Mouse (Mus musculus): Measurements from ENCODE around the gene Fbxl5. TPM values are rescaled to one million over a fixed set of nuclear protein-coding genes. Genes with fewer than 3 reads are reported as not detected.

Fbxl5 gene
- total RNA-seq, 2 experiments from 2014 or later: 27.5 to 36.0 TPM

DNA sequence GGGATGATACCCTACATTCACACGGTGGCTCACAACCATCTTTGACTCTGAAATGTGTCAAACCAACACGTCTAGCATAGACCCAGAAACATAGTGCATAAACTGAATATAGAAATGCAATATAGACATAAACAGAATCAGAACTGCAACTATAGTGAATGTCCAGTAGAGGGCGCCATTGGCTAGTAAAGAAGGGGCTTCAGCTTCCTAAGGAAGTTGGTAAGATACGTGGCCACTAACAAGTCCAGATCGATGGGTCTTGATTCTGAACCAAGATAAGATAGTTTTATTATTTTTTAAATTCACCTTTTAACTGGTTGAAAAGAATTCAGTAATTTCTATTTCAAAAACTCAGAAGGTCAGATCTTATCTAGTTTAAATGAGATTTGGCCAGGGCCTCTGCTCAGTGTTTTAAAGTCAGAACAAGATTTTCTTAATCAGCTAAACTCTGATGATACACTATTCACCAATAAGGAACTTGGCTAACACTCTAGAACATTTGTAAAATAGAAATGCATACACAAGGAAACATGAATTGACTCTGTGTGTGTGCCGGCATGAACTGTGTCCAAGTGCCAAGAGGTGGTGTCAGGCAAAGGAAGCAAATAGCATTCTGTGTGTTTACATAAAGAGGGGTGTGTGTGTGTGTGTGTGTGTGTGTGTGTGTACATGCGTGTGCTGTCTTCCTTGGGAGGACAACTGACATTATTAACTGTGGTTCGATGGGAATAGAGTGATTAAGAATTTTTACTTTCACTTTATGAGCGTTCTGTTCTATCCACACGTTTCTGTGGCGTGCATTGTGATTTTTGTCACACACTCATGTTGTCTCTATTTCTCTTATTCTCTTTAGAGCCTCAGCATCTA, 19.9 kb upstream of the Fbxl5 start:
- peak; percentile 77 for ATAC-seq (replicated peaks; ENCODE audit: low FRiP score, low TSS enrichment, poor library complexity, severe bottlenecking)

DNA sequence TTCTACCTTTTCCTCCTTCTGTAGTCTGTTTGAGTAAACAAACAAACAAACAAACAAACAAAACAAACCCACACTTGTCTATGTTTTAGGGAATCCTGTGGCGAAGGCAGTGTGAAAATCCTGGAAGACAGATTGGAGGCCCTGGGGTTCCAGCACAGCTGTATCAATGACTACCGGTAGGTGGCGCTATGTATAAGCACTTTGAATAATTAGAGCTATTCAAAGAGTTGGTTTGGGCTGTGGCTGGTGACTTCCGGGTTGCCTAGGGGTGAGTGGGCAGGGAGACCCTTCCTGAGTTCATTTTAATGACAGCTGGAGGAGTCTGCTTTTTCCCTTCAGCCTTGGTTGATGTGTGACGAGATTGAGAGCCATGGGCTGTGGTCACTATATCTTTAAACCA, 15.9 kb upstream of the Fbxl5 start:
- ATAC-seq (replicated peaks; ENCODE audit: low FRiP score, low TSS enrichment, poor library complexity, severe bottlenecking): peak; percentile 45

DNA sequence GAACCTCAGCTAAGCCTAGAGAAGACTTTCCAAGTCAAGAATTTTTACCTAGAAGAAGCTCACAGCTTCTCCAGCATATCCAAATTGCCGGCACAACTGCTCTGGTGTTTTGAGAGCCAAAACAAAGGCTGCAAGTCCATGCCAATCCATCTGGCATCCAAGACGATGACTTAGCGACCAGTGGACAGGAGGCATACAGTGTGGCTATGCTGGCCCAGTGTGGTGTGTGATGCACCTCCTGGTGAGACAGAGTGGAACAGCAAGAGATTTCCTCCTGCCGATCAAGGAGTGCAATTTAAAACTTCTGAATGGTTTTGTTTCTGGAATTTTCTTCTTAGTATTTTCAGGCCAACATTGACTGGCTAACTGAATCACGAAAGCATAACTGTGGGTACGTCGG, 15.2 kb upstream of the Fbxl5 start:
- no peak for ATAC-seq (replicated peaks; ENCODE audit: low FRiP score, low TSS enrichment, poor library complexity, severe bottlenecking)

DNA sequence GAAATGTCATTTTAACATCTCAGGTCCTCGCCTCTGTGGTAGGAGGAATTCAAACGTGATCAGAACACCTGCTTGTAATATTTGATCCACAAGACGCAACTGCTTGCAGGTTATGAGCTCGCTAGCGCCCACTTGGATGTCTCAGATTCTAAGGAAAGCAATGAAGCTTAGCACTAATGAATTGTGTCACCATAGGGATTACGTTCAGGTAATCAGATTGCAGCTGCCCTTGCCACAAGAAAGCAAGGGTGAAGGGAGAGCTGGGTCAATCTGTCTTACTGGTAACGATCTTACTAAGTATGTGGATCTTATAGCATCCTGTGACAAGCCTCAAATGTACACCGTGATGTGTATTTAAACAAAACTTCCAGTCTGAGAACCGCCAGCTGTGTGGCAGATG, 5.9 kb upstream of the Fbxl5 start:
- no peak for ATAC-seq (replicated peaks; ENCODE audit: low FRiP score, low TSS enrichment, poor library complexity, severe bottlenecking)

DNA sequence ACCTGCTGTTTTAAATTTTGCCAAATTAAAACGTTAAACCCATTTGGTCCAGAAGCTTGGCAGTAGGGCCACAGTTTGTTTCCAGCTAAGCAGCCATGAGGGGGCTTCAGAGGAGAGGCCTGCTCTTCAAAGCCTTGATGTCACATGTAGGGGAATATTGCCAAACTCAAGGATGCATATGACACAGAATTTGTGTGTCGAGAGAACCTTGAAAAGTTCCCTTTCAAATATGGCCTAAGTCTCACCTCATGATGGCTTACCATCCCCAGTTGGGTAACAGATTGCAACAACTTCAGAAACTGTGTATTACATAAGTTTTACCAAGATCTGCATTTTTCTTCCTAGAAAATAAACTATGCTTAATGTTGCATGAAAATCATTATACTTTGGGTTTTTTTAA, 5.4 kb upstream of the Fbxl5 start:
- no peak for ATAC-seq (replicated peaks; ENCODE audit: low FRiP score, low TSS enrichment, poor library complexity, severe bottlenecking)

DNA sequence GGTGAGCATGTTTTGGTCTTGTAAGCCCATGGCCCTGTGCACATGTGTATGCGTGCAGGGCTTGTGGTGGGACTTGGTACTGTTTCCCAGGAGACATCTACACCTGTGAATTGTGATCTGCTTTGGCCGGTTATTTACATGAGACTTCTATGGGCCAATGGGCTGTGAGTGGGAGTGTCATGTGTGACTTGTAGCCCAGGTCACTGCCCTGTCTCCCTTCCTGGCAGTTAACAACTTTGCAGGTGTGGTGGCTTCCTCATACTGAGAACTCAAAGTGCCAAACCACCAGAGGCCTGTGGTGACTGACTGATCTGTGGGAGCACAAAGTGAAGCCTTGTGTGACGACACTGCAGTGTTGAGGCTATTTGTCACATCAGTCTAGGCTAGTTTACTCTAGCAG, 3.1 kb upstream of the Fbxl5 start:
- ATAC-seq (replicated peaks; ENCODE audit: low FRiP score, low TSS enrichment, poor library complexity, severe bottlenecking): 0 out of 2 replicates have a peak, but pooled peaks have one; percentile 50

DNA sequence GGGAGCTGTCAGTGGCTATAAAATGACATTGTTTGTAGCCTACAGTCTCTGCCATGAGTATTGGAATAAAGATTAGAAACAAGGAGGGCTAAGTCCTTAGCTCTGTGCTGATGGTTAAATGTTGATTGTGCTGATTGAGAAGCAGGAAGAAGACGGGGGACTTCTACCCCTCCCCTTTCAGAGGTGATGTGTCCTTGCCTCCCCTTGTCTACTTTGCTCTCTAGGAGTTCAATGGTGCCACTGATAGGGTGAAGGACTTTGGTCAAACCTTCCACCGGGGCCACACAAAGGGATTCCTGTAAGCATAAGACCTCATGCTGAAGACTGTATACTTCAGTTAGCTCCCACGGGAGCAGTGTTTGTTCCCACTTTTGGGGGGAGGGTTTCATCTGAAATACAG, 1.4 kb upstream of the Fbxl5 start:
- no peak for ATAC-seq (replicated peaks; ENCODE audit: low FRiP score, low TSS enrichment, poor library complexity, severe bottlenecking)

DNA sequence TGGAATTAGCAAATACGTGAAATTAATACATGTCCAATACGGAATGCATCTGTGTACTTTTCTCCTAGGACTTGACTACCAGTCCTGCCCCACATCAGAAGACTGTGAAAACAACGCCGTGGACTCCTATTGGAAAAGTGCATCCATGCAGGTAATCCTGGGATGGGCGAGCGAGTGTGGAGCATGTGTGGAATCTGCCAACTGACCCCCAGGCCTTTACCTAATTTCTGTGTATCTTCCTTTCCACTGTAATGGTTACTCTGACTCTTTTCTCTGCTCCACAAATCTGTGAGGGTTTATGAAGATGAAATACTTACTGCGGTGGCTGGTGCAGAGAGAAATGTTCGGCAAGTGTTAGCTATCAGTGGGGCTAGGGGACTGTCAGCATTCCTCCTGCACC, 761 bp upstream of the Fbxl5 start:
- ATAC-seq (replicated peaks; ENCODE audit: low FRiP score, low TSS enrichment, poor library complexity, severe bottlenecking): no peak

DNA sequence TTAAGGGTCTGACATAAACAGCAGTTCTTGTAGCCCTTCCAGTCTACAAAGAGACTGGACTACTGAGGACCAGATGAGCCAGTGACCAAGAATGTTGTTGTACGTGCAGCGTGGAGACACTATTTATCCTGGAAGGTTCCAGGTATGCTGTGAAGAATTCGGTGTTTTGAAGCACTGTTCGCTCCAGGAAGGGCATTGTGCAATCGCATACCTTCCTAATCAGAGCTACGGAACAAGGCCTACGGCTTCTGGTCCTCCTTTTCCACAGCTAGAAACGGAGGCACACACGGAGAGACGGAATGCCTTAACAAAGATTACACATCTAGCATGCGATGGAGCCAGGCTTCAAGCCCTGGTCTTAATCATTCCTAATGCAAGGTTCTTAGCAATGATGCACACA, 653 bp downstream of the Fbxl5 start:
- no peak for ATAC-seq (replicated peaks; ENCODE audit: low FRiP score, low TSS enrichment, poor library complexity, severe bottlenecking)

DNA sequence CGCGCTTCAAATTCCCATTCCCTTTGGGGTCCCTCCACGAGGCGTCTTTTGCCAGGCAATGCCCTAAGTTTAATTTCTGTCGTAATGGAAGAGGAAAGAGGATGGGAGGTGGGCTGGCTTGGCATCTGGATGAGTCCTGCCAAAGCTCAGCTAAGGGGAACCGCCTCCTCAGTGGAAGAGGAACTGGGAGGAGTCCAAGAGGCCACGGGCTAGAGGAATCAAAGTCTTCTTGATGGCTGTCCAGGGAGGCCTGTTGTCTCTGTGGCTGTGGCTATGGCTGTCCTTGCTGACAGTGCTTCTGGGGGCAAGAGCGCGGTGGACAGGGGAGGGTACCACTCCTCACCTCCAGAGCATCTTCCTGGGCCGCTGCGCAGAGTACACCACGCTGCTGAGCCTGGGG, 2.7 kb downstream of the Fbxl5 start, which contains the start of gene Bst1:
Gene Bst1, plus strand, starts transcription at position 191 of the 400 bp plus-strand sequence.
- ATAC-seq (replicated peaks; ENCODE audit: low FRiP score, low TSS enrichment, poor library complexity, severe bottlenecking): no peak

DNA sequence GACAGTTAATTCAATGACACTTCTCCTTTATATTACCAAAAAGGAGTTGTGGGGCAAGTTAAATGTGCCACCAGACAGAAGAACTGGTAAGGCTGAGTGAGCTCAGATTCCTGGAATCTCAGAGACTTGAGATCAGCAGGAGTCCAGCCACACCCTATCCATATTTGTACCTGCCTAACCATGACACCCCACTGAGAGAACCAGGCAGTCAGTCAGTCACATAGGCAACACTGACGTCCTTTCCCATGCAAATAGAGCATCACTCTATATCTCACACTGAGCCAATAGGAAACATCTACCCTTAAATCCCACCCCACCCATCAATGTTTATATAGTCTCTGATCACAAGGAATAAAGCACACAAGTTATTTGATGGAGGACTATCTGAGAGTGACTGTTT, 5.7 kb downstream of the Fbxl5 start:
- ATAC-seq (replicated peaks; ENCODE audit: low FRiP score, low TSS enrichment, poor library complexity, severe bottlenecking): no peak

DNA sequence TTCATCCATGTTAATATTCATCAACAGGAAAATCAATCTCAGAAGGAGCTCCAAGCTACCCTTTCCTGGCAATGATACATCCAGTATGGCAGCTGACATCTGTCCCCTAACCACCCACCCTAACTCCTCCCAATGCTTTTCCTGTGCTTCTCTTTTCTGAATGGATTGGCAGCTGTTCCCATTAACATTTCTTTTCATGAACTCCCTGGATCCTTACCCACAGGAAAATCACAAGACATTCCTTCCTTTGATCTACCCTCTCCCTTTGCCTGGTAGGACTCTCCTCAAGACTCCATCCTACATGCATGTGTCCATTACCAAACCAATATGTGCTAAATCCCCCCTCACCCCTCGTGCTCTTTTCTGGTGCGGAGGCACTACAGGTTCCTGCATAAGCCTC, 6.9 kb downstream of the Fbxl5 start:
- ATAC-seq (replicated peaks; ENCODE audit: low FRiP score, low TSS enrichment, poor library complexity, severe bottlenecking): no peak

DNA sequence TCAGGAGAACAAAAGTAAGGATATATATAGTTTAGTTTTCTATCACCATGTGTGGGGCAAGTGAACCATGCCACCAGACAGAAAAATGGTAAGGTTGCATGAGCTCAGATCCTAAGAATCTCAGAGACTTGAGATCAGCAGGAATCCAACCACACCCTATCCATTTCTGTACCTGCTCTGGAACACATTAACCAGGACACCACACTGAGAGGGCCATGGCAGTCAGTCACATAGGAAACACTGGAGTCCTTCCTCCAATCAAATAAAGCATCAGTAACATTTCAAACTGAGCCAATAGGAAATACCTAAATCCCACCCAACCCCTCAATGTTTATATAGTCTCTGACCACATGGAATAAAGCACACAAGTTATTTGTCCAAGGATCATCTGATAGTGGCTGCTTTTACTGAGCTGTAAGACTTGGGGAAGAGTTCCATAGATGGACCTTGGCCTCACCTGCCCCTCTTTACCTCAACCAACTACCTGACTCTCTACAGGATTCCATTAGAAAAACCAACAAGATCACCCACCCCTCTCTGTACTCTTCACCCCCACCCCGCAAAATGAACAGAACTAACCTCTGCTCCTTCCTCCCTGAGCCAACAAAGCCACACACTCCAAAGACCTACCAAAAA, 10.9 kb downstream of the Fbxl5 start:
- ATAC-seq (replicated peaks; ENCODE audit: low FRiP score, low TSS enrichment, poor library complexity, severe bottlenecking): no peak

DNA sequence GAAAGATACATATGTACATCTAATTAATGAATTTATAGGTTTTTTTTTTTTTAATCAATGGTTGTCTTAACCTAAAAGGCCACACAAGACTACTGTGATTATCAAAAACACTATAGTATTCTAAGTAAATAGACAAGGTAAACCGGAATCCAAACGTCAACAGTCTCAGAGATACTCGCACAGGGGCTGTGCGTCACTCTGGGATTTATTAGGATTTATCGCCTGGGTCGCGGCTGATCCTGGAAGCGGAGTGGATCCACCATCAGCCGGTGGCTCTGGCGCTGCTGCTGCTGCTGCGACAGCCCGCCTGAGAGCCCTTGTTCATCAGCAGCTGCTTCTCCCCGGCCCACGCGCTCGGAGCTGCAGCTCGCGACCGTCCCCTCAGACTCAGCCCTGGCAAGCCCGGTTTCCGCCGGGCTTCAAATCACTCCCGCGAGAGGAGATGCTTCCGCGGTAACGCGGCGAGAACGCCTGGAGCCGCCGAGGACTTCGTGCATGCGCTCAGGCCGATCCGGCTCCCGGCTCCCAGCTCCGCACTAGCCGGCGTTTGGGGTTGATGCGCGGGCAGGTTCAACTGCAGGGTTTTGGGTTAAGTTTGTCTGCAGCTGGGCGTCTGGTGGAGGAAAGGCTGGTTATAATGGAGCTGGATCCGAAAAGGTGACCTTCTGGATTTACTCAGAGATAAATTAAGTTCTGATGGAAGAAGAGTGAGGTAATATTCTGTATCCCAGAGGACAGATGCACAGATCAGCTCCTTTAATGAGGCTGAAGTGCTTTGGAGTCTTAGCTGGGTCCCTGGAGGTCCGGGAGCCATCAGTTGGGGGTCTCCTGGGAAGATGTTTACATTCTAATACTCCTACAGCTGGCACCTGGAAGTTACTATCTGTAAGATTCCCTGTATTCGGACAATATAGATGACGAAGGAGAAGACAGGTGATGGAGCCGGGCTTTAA, 13.4 kb downstream of the Fbxl5 start:
- peak; percentile 91 for ATAC-seq (replicated peaks; ENCODE audit: low FRiP score, low TSS enrichment, poor library complexity, severe bottlenecking)

DNA sequence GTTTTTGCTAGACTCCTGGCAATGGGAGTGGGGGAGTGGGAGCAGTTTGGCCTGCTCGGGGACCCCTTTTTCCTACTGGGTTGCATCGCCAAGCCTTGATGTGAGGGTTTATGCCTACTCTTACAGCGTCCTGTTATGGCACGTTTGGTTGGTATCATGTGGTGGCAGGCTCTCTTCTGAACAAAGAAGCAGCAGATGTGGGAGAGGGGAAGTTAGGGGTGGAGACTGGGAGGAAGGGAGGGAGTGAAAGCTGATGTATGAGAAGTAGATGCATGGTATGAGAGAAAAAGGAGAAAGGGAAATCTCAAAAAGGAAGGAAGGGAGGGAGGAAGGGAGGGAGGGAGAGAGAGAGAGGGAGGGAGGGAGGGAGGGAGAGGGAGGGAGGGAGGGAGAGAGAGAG, 14.5 kb downstream of the Fbxl5 start:
- no peak for ATAC-seq (replicated peaks; ENCODE audit: low FRiP score, low TSS enrichment, poor library complexity, severe bottlenecking)

DNA sequence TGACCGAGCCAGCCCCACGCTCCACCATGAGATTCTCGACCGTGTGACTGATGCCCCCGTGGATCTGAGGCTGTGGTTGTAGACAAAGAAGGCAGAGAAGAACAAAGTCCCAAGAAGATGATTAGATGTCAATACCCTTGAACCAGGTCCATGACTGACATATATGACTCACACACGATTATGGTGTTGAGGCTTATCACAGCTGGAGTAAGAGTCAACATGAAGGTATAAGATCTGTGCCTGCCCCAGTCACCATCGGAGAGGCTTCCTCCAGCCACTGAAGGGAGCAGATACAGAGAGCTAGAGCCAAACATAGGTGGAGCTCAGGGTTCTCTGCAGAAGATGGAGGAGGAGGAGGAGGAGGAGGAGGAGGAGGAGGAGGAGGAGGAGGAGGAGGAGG, 15.1 kb downstream of the Fbxl5 start:
- no peak for ATAC-seq (replicated peaks; ENCODE audit: low FRiP score, low TSS enrichment, poor library complexity, severe bottlenecking)

DNA sequence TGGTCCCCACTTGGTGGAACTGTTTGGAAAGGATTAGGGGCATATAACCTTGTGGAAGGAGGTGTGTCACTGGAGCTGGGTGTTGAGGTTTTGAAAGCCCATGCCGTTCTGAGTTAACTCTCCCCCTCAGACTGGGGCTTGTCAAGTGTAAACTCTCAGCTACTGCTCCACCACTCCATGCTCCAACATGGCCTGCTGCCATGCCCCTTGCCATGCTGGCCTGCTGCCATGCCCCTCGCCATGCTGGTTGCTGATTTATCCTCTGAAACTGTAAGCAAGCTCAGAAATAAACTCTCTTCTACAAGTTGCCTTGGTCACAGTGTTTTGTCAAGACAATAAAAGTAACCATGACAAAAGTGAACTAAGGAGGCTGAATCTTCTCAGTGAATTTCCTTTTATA, 16.0 kb downstream of the Fbxl5 start:
- ATAC-seq (replicated peaks; ENCODE audit: low FRiP score, low TSS enrichment, poor library complexity, severe bottlenecking): no peak

DNA sequence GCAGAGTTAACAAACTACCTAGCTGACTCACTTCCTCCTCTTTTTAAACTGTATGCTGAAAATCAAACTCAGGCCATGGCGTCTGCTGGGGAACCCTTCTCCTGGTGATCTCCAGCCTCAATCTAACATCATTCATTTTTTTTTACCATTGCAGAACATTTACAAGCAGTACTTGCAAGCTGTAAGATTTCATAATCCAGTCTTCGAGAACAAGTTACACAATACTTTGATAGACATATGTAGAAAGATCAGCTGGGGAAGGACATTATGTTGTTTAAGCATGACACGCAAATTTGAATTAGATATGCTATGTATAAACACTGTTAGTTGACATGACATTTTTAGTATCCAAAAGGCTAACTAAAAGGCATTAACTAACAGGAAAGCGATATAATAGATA, 19.6 kb downstream of the Fbxl5 start:
- ATAC-seq (replicated peaks; ENCODE audit: low FRiP score, low TSS enrichment, poor library complexity, severe bottlenecking): no peak

DNA sequence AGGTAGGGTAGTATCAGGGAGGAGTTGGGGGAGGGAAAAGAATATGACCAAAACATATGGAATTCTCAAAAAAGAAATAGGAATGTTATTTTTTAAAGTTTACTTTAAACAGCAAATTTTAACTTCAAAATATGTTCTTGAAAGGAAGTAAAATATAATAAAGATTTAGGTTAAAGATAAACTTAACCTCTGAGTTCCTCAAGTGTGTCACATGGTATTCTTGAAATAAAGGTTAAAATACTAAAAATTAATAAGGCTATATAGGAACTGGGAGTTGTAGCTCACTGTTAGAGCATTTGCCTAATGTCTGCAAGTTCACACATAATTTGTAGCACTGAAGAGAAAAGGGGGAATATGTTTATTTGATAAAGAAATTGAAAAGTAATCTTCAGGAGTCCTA, 20.2 kb downstream of the Fbxl5 start:
- no peak for ATAC-seq (replicated peaks; ENCODE audit: low FRiP score, low TSS enrichment, poor library complexity, severe bottlenecking)

DNA sequence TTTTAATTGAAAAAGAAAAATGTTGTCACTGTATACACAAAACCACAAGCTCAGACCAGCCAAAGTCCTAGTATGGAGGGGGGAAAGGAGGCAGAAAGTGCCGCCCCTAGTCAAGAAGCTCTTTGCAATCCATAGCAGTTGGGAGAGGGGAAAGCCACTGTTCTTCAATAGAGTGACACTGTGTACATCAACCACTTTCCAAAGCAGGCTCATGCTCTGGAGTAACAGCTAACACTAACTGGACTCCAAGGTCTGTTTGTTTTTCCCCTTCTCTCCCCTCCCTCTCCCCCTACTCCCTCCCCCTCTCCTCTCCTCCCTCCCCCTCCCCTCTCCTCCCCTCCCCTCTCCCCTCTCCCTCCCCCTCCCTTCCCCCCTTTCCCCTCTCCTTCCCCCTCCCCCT, 20.7 kb downstream of the Fbxl5 start:
- no peak for ATAC-seq (replicated peaks; ENCODE audit: low FRiP score, low TSS enrichment, poor library complexity, severe bottlenecking)
